Mouse (Mus musculus) cerebellum, adult 2 months (tissue): ENCODE results near the gene Ldlrad3. TPM values are rescaled to one million over a fixed set of nuclear protein-coding genes. Genes with fewer than 3 reads are reported as not detected.

Experiments used
- DNase-seq, 2 experiments: peaks; one replicate each; pipeline ENCODE4 v3.0.0; 2021
- H3K27ac ChIP-seq: fragments of 200-500 bp; 2 replicates; pipeline ENCODE4 v1.5.1; 2012; ENCODE audit warnings: low read length, control low read depth, inconsistent platforms; ENCODE audit not compliant: insufficient read depth
- H3K27me3 ChIP-seq: fragments of 200-500 bp; 2 replicates; pipeline ENCODE4 v1.6.1; 2012; ENCODE audit warnings: inconsistent platforms, mild to moderate bottlenecking, low read length, moderate library complexity; ENCODE audit not compliant: control insufficient read depth, insufficient read depth
- H3K4me1 ChIP-seq: fragments of 200-500 bp; 2 replicates; pipeline ENCODE4 v1.6.1; 2011; ENCODE audit warnings: low read length; ENCODE audit not compliant: control insufficient read depth, insufficient read depth
- H3K4me3 ChIP-seq: fragments of 200-500 bp; replicated peaks from 2 replicates; pipeline ENCODE3; 2011; ENCODE audit warnings: mild to moderate bottlenecking, low read depth, low read length, control low read depth; ENCODE audit not compliant: insufficient read depth
- CTCF ChIP-seq: fragments of 200-500 bp; IDR thresholded peaks from 2 replicates; pipeline ENCODE4 v1.5.1; 2011; ENCODE audit warnings: low read depth, mild to moderate bottlenecking, control low read depth, low read length, moderate library complexity, borderline replicate concordance; ENCODE audit not compliant: insufficient read depth
- POLR2A ChIP-seq: fragments of 200-500 bp; IDR thresholded peaks from 2 replicates; pipeline ENCODE4 v1.6.1; 2011; ENCODE audit warnings: low read length, control low read depth, borderline replicate concordance; ENCODE audit not compliant: insufficient read depth
- WGBS: fragments of 180-500 bp; shearing (Covaris S2); methylation state at CpG from one replicate; pipeline ENCODE4 v1.1.7; 2018; 5-methylcytosine and 5-hydroxymethylcytosine counted together
- polyA plus RNA-seq: library from polyadenylated mRNA; depleted of rRNA; stranded (reverse); fragments of >200 nt; gene quantifications from 2 replicates; pipeline ENCODE4 v1.2.3, GENCODE M21; 2012

Ldlrad3 gene
- polyA plus RNA-seq, 1 experiment, result 12.3 TPM

GRCm38 (mm10) chr2:102148093-102148492 lies 38.1 kb downstream of the Ldlrad3 start:
- Histone ChIP-seq H3K4me1 (no peaks in the 10 kb centered on the region; the same call in 1 of the 2 replicates), H3K4me3 (no peak overlapping the region), H3K27ac (no peak overlapping the region), H3K27me3 (no peaks in the 10 kb centered on the region)
- 90% methylated on average over 6 of the region's 6 CpGs for WGBS
- DNase-seq, result no peak
- TF ChIP-seq POLR2A (no peak), CTCF (no peak)

GRCm38 (mm10) chr2:102147561-102147960 lies 38.6 kb downstream of the Ldlrad3 start:
- Histone ChIP-seq H3K27ac (no peak overlapping the region), H3K27me3 (no peaks in the 10 kb centered on the region), H3K4me1 (peaks cover 1% of the 10 kb centered on the region; the same call in 1 of the 2 replicates), H3K4me3 (no peak overlapping the region)
- no peak for TF ChIP-seq POLR2A
- TF ChIP-seq CTCF, result no peak
- no peak for DNase-seq
- WGBS, result 82% methylated on average over 4 of the region's 4 CpGs

GRCm38 (mm10) chr2:102146386-102146785 lies 39.8 kb downstream of the Ldlrad3 start:
- H3K27ac ChIP-seq, result no peak overlapping the region
- no peak for DNase-seq
- peaks cover 4% of the 10 kb centered on the region; the same call in 1 of the 2 replicates for H3K4me1 ChIP-seq
- TF ChIP-seq CTCF (no peak), POLR2A (no peak)
- no peaks in the 10 kb centered on the region for H3K27me3 ChIP-seq
- WGBS, result 94% methylated on average over 8 of the region's 8 CpGs
- H3K4me3 ChIP-seq, result no peak overlapping the region

GRCm38 (mm10) chr2:102145036-102145435 lies 41.1 kb downstream of the Ldlrad3 start:
- Histone ChIP-seq H3K4me3 (no peak overlapping the region), H3K4me1 (peaks cover 4% of the 10 kb centered on the region; the same call in 1 of the 2 replicates), H3K27me3 (no peaks in the 10 kb centered on the region), H3K27ac (no peak overlapping the region)
- no peak for TF ChIP-seq CTCF
- TF ChIP-seq POLR2A, result no peak
- DNase-seq, result no peak
- 96% methylated on average over 3 of the region's 3 CpGs for WGBS

GRCm38 (mm10) chr2:102144311-102144710 lies 41.9 kb downstream of the Ldlrad3 start:
- TF ChIP-seq POLR2A, result no peak
- TF ChIP-seq CTCF, result no peak
- no peak for DNase-seq
- H3K4me1 ChIP-seq, result peaks cover 4% of the 10 kb centered on the region; the same call in 1 of the 2 replicates
- WGBS, result 90% methylated on average over 1 of the region's 1 CpGs
- H3K4me3 ChIP-seq, result no peak overlapping the region
- no peaks in the 10 kb centered on the region for H3K27me3 ChIP-seq
- no peak overlapping the region for H3K27ac ChIP-seq

GRCm38 (mm10) chr2:102142654-102143271 lies 43.4 kb downstream of the Ldlrad3 start:
- DNase-seq, result no peak
- no peak overlapping the region for H3K4me3 ChIP-seq
- no peak overlapping the region for H3K27ac ChIP-seq
- H3K4me1 ChIP-seq, result peaks cover 4% of the 10 kb centered on the region; the same call in 1 of the 2 replicates
- 86% methylated on average over 14 of the region's 14 CpGs for WGBS
- no peaks in the 10 kb centered on the region for H3K27me3 ChIP-seq
- TF ChIP-seq POLR2A, result no peak
- no peak for TF ChIP-seq CTCF

- Histone ChIP-seq H3K4me1 (peaks cover 4% of the 10 kb centered on the region; the same call in 1 of the 2 replicates), H3K4me3 (no peak overlapping the region), H3K27ac (no peak overlapping the region), H3K27me3 (no peaks in the 10 kb centered on the region)
- 39% methylated on average over 4 of the region's 4 CpGs for whole genome bisulfite sequencing
- no peak for DNase-seq
- TF ChIP-seq POLR2A, result no peak
- no peak for TF ChIP-seq CTCF
Measured at GRCm38 (mm10) chr2:102142197-102142623, 44.0 kb downstream of the Ldlrad3 start.

GRCm38 (mm10) chr2:102141199-102141598 lies 45.0 kb downstream of the Ldlrad3 start:
- 96% methylated on average over 2 of the region's 2 CpGs for WGBS
- Histone ChIP-seq H3K27me3 (no peaks in the 10 kb centered on the region), H3K4me1 (peaks cover 4% of the 10 kb centered on the region; the same call in 1 of the 2 replicates), H3K27ac (no peak overlapping the region), H3K4me3 (no peak overlapping the region)
- TF ChIP-seq POLR2A (no peak), CTCF (no peak)
- DNase-seq, result no peak
